Mouse (Mus musculus): Measurements from ENCODE around the gene Myof.

GRCm38 (mm10) chr19:37912501-37912900 lies 130.9 kb downstream of the Myof start:
- TF ChIP-seq CTCF (IDR thresholded peaks at IDR 0.05) = no peak
- no peak for TF ChIP-seq EP300 (IDR thresholded peaks at IDR 0.05)
